16 mouse cellular contexts compared by ENCODE assay signal in genomic region chr15:95081654-95082053, GRCm38 (mm10).
DNase-seq lines count a peak whose midpoint lies in the region; ATAC-seq and TF ChIP-seq lines count a peak whose summit lies in the region.
"Had no signal": no experiment of that assay in that cellular context is flagged by ENCODE, and none has a peak within 500 bp of the region (broad histone marks: within the 10 kb centered on the region; RNA-seq: fewer than 3 reads in every experiment).

No protein-coding gene starts in this region.

- 67% methylated on average over 11 of the region's 11 CpGs for WGBS in forebrain, postnatal 0 days
- 23% methylated on average over 11 of the region's 11 CpGs for WGBS in neural tube, embryonic 14.5 days
- 87% methylated on average over 11 of the region's 11 CpGs for WGBS in lung, adult 2 months

- H3K4me2 ChIP-seq in forebrain, postnatal 0 days (ENCODE audit: low read depth), result no peak overlapping the region
- H3K4me2 ChIP-seq in neural tube, embryonic 14.5 days (ENCODE audit: low read depth, low read length), result peak overlapping the region; percentile 17; the same call in 1 of the 2 replicates
- H3K4me2 ChIP-seq: lung, embryonic 14.5 days; stomach, embryonic 15.5 days had no signal

- TF ChIP-seq CTCF in layer of hippocampus, adult 2 months (conservative IDR thresholded peaks at IDR 0.05), result no peak
- TF ChIP-seq CTCF in forebrain, postnatal 0 days (IDR thresholded peaks at IDR 0.05; ENCODE audit: low read depth), result no peak
- no peak for TF ChIP-seq CTCF in lung, adult 2 months (IDR thresholded peaks at IDR 0.05; ENCODE audit: insufficient read depth, low read length)

- H3K4me1 ChIP-seq in forebrain, postnatal 0 days (ENCODE audit: insufficient read depth), result no peaks in the 10 kb centered on the region
- peaks cover 7% of the 10 kb centered on the region; the same call in 1 of the 2 replicates for H3K4me1 ChIP-seq in neural tube, embryonic 14.5 days (ENCODE audit: control insufficient read depth, insufficient read depth, low read length)
- no peaks in the 10 kb centered on the region for H3K4me1 ChIP-seq in lung, adult 2 months (ENCODE audit: control insufficient read depth, insufficient read depth, low read length)
- H3K4me1 ChIP-seq: stomach, embryonic 15.5 days had no signal

- no peak overlapping the region for H3K4me3 ChIP-seq in layer of hippocampus, adult 2 months
- no peak overlapping the region for H3K4me3 ChIP-seq in forebrain, postnatal 0 days (ENCODE audit: low read depth, low read length)
- no peak overlapping the region for H3K4me3 ChIP-seq in neural tube, embryonic 14.5 days (ENCODE audit: low read depth, low read length)
- no peak overlapping the region for H3K4me3 ChIP-seq in lung, adult 2 months (replicated peaks; ENCODE audit: extremely low read depth, low read depth, low read length)
- H3K4me3 ChIP-seq: gastrocnemius, adult 2 months; stomach, embryonic 15.5 days had no signal

- no peak overlapping the region for H3K9ac ChIP-seq in forebrain, postnatal 0 days
- no peak overlapping the region for H3K9ac ChIP-seq in neural tube, embryonic 14.5 days (replicated peaks; ENCODE audit: low read depth, low read length)
- H3K9ac ChIP-seq: lung, embryonic 14.5 days; stomach, embryonic 15.5 days had no signal

- H3K27ac ChIP-seq in layer of hippocampus, adult 2 months, result 0 out of 2 replicates have a peak overlapping the region, but pooled peaks have one; percentile 5
- H3K27ac ChIP-seq in forebrain, postnatal 0 days (ENCODE audit: low read depth, low read length), result no peak overlapping the region
- H3K27ac ChIP-seq in neural tube, embryonic 14.5 days (ENCODE audit: low read depth, low read length), result no peak overlapping the region; the same call in 1 of the 2 replicates
- H3K27ac ChIP-seq: gastrocnemius, adult 2 months; stomach, embryonic 15.5 days had no signal

- no peaks in the 10 kb centered on the region for H3K9me3 ChIP-seq in forebrain, postnatal 0 days (ENCODE audit: low read length)
- H3K9me3 ChIP-seq in neural tube, embryonic 14.5 days (ENCODE audit: control insufficient read depth, low read length), result no peaks in the 10 kb centered on the region
- H3K9me3 ChIP-seq: stomach, embryonic 15.5 days had no signal

- no peaks in the 10 kb centered on the region for H3K36me3 ChIP-seq in forebrain, postnatal 0 days (ENCODE audit: insufficient read depth)
- no peaks in the 10 kb centered on the region for H3K36me3 ChIP-seq in neural tube, embryonic 14.5 days (ENCODE audit: control insufficient read depth, insufficient read depth, low read length)
- H3K36me3 ChIP-seq: stomach, embryonic 15.5 days had no signal

- peak; percentile 20; the same call in 1 of the 2 replicates for ATAC-seq in forebrain, postnatal 0 days
- peak; percentile 82; the same call in 1 of the 2 replicates for ATAC-seq in neural tube, embryonic 14.5 days (ENCODE audit: low read depth)
- ATAC-seq: inflammation-experienced regulatory T-cells, adult 6 months had no signal

- DNase-seq in layer of hippocampus, adult 2 months (ENCODE audit: low spot score in 2 of 2), result no peak
- DNase-seq in layer of hippocampus, adult 9-10 months (ENCODE audit: low spot score), result no peak
- no peak for DNase-seq in forebrain, postnatal 0 days
- DNase-seq in mesoderm, embryonic 11.5 days (ENCODE audit: low read depth, low spot score), result peak; percentile 36
- DNase-seq in adrenal gland, adult 2 months, result no peak
- DNase-seq in testis, postnatal 10 days (ENCODE audit: low spot score), result no peak
- no peak for DNase-seq in lung, adult 2 months
- DNase-seq: adrenal gland, postnatal 14 days; gastrocnemius, adult 2 months; heart, adult 11 months; lung, embryonic 14.5 days; spleen, adult 18-20 months; thymus, postnatal 14 days had no signal

- no peaks in the 10 kb centered on the region for H3K27me3 ChIP-seq in forebrain, postnatal 0 days (ENCODE audit: insufficient read depth, low read length)
- H3K27me3 ChIP-seq in neural tube, embryonic 14.5 days (ENCODE audit: control insufficient read depth, insufficient read depth, low read length), result no peaks in the 10 kb centered on the region
- H3K27me3 ChIP-seq: stomach, embryonic 15.5 days had no signal

- no peak for TF ChIP-seq POLR2A in lung, adult 2 months (IDR thresholded peaks at IDR 0.05; ENCODE audit: borderline replicate concordance, extremely low read depth, low read depth, low read length)
